Mouse (Mus musculus) ES-E14 (cell line): ENCODE measurements at regions not wholly inside any gene's neighbourhood (a gene's known extent, or its start where the extent isn't known, plus 50 kb on each side); places are given as distances from the start of the nearest gene placed in this dataset.

Experiments
- DNase-seq: peaks from one replicate; pipeline ENCODE4 v3.0.0-alpha.2; 2013; ENCODE audit warnings: low read depth, low spot score
- H3K27ac ChIP-seq: 2 replicates; pipeline ENCODE4 v1.5.1; 2012; ENCODE audit warnings: low read depth, mild to moderate bottlenecking, low read length, moderate library complexity, mixed read lengths; ENCODE audit not compliant: poor library complexity, insufficient read depth, severe bottlenecking
- H3K36me3 ChIP-seq: 2 replicates; pipeline ENCODE4 v1.6.1; 2012; ENCODE audit warnings: mild to moderate bottlenecking, low read length, moderate library complexity, mixed read lengths; ENCODE audit not compliant: control insufficient read depth, poor library complexity, insufficient read depth, severe bottlenecking
- H3K4me1 ChIP-seq, 2 experiments: fragments of 150-350 bp in 1 of 2; sonication (generic) in 1 of 2; 2 replicates each; pipeline ENCODE4 v1.6.1; 2012; ENCODE audit warnings: low read length in 2 of 2, mild to moderate bottlenecking in 1 of 2, mixed read lengths in 1 of 2; ENCODE audit not compliant: control insufficient read depth in 2 of 2, insufficient read depth in 2 of 2, poor library complexity in 1 of 2
- H3K4me3 ChIP-seq, 2 experiments: fragments of 150-350 bp in 1 of 2; sonication (generic) in 1 of 2; 2 replicates each; pipeline ENCODE4 v1.5.1; 2012; ENCODE audit warnings: low read length in 2 of 2, low read depth in 1 of 2, mild to moderate bottlenecking in 1 of 2, mixed read lengths in 1 of 2; ENCODE audit not compliant: insufficient read depth in 1 of 2, poor library complexity in 1 of 2, severe bottlenecking in 1 of 2
- H3K9ac ChIP-seq: 2 replicates; pipeline ENCODE4 v1.6.1; 2012; ENCODE audit warnings: low read depth, mild to moderate bottlenecking, low read length, mixed read lengths; ENCODE audit not compliant: poor library complexity, insufficient read depth, severe bottlenecking
- H3K9me3 ChIP-seq: fragments of 150-350 bp; sonication (generic); 2 replicates; pipeline ENCODE4 v1.6.1; 2012; ENCODE audit warnings: low read depth, mild to moderate bottlenecking, low read length; ENCODE audit not compliant: control insufficient read depth, insufficient read depth
- CHD2 ChIP-seq: IDR thresholded peaks from 2 replicates; pipeline ENCODE4 v1.6.1; 2014; ENCODE audit warnings: mild to moderate bottlenecking, low read depth, low read length, inconsistent platforms
- HCFC1 ChIP-seq: IDR thresholded peaks from 2 replicates; pipeline ENCODE4 v1.6.1; 2012; ENCODE audit warnings: low read length, inconsistent platforms, borderline replicate concordance; ENCODE audit not compliant: insufficient read depth
- MAFK ChIP-seq: IDR thresholded peaks from 2 replicates; pipeline ENCODE4 v1.6.1; 2014; ENCODE audit warnings: mild to moderate bottlenecking, low read depth, low read length, inconsistent platforms; ENCODE audit not compliant: insufficient read depth
- ZC3H11A ChIP-seq: IDR thresholded peaks from 2 replicates; pipeline ENCODE4 v1.6.1; 2012; ENCODE audit warnings: low read depth, mild to moderate bottlenecking, inconsistent platforms, low read length, borderline replicate concordance
- ZNF384 ChIP-seq: IDR thresholded peaks from 2 replicates; pipeline ENCODE4 v1.6.1; 2012; ENCODE audit warnings: low read depth, low read length, inconsistent platforms
- in situ Hi-C, 2 experiments: fragments of 600-800 bp; cut with MboI; formaldehyde crosslinking; loops; one replicate each; pipeline ENCODE4 v1.15.1; 2025; ENCODE audit warnings: low sequenced_read_pairs in 2 of 2, inconsistent platforms in 1 of 2; ENCODE audit not compliant: unreplicated experiment in 2 of 2

GRCm38 (mm10) chr12:71481371-71481770, 171.7 kb downstream of the Dact1 start:
- Histone ChIP-seq H3K36me3 (no peaks in the 10 kb centered on the region), H3K4me3 (no peak overlapping the region), H3K27ac (no peak overlapping the region), H3K9ac (no peak overlapping the region), H3K4me1 (peaks cover 2 to 3% of the 10 kb centered on the region in 2 experiments; a peak in 1 of 4 replicates), H3K9me3 (no peaks in the 10 kb centered on the region)
- in situ Hi-C loops = no loop called here
- no peak for DNase-seq
- TF ChIP-seq CHD2 (no peak), MAFK (no peak), HCFC1 (no peak)

GRCm38 (mm10) chr12:71481899-71482593, 172.4 kb downstream of the Dact1 start:
- no peaks in the 10 kb centered on the region for H3K36me3 ChIP-seq
- in situ Hi-C loops = no loop called here
- H3K27ac ChIP-seq = no peak overlapping the region
- no peak overlapping the region for H3K4me3 ChIP-seq
- no peak overlapping the region for H3K9ac ChIP-seq
- H3K4me1 ChIP-seq = peaks cover 2 to 3% of the 10 kb centered on the region in 2 experiments; a peak in 1 of 4 replicates
- TF ChIP-seq CHD2 (no peak), HCFC1 (no peak), ZC3H11A (no peak)
- no peaks in the 10 kb centered on the region for H3K9me3 ChIP-seq
- DNase-seq = no peak

DNA sequence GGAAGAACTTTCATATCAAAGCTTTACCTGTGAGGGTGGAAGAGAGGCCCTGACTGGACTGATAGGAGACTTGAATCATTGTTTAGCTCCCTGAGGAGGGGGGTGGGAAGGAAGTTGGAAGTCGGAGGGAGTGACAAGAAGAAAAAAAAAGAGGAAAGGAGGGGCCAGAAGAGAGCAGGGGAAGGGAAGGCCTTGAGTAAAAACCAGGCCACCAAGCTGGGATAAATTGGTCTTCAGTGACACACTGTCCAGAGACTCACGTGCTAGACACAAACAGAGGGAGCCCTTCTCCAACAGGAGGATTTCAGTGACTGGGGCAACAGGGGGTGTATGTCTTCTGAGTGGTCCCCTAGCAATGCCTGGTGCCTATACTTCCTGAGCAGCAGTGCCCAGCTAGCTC, 172.9 kb downstream of the Dact1 start:
- H3K9ac ChIP-seq = no peak overlapping the region
- in situ Hi-C loops = no loop called here
- no peak overlapping the region for H3K27ac ChIP-seq
- TF ChIP-seq MAFK = no peak
- TF ChIP-seq ZNF384 = no peak
- TF ChIP-seq HCFC1 = no peak
- no peak for TF ChIP-seq ZC3H11A
- TF ChIP-seq CHD2 = no peak
- H3K4me1 ChIP-seq = peaks cover under 1 to 3% of the 10 kb centered on the region in 2 experiments; a peak in 1 of 4 replicates
- DNase-seq = no peak
- H3K36me3 ChIP-seq = no peaks in the 10 kb centered on the region
- no peaks in the 10 kb centered on the region for H3K9me3 ChIP-seq
- H3K4me3 ChIP-seq = no peak overlapping the region

GRCm38 (mm10) chr12:71483536-71484165, 174.0 kb downstream of the Dact1 start:
- TF ChIP-seq ZNF384 = no peak
- TF ChIP-seq ZC3H11A = no peak
- peaks cover 0 to 3% of the 10 kb centered on the region in 2 experiments; a peak in 1 of 4 replicates for H3K4me1 ChIP-seq
- in situ Hi-C loops = no loop called here
- H3K36me3 ChIP-seq = no peaks in the 10 kb centered on the region
- DNase-seq = no peak
- no peak overlapping the region for H3K4me3 ChIP-seq
- H3K9ac ChIP-seq = no peak overlapping the region
- no peaks in the 10 kb centered on the region for H3K9me3 ChIP-seq
- no peak overlapping the region for H3K27ac ChIP-seq

GRCm38 (mm10) chr12:71484286-71484685, 174.6 kb downstream of the Dact1 start:
- in situ Hi-C loops = no loop called here
- H3K4me1 ChIP-seq = peaks cover 0 to 3% of the 10 kb centered on the region in 2 experiments; a peak in 1 of 4 replicates
- no peak overlapping the region for H3K9ac ChIP-seq
- DNase-seq = no peak
- no peak overlapping the region for H3K4me3 ChIP-seq
- TF ChIP-seq ZC3H11A (no peak), ZNF384 (no peak), CHD2 (no peak), MAFK (no peak), HCFC1 (no peak)
- no peaks in the 10 kb centered on the region for H3K36me3 ChIP-seq
- no peaks in the 10 kb centered on the region for H3K9me3 ChIP-seq
- no peak overlapping the region for H3K27ac ChIP-seq
